Mouse (Mus musculus) hindbrain, postnatal 0 days (tissue): ENCODE measurements around the gene Sec1. TPM values are rescaled to one million over a fixed set of nuclear protein-coding genes. Genes with fewer than 3 reads are reported as not detected.
A peak's percentile ranks its signal among the peaks of the same experiment; 100 is the strongest.
"Not testable (repeated sequence)": the region's sequence is repeated elsewhere in the genome, so short reads cannot be mapped to it uniquely, and the experiment has no call there.

Experiments
- ATAC-seq: fragments of 200-750 bp; cut with Nextera tagmentation; 2 replicates; pipeline ENCODE4 v1.8.0; 2017; ENCODE audit warnings: mild to moderate bottlenecking, moderate TSS enrichment, moderate library complexity
- DNase-seq: peaks from one replicate; pipeline ENCODE4 v3.0.0-alpha.2; 2015; ENCODE audit warnings: low spot score
- H3K27ac ChIP-seq: fragments of 300-500 bp; sonication (generic); 2 replicates; pipeline ENCODE4 v1.5.1; 2014; ENCODE audit warnings: mild to moderate bottlenecking
- H3K27me3 ChIP-seq: fragments of 300-500 bp; sonication (generic); 2 replicates; pipeline ENCODE4 v1.6.1; 2014; ENCODE audit warnings: low read length, mixed read lengths; ENCODE audit not compliant: insufficient read depth
- H3K36me3 ChIP-seq: fragments of 300-500 bp; sonication (generic); 2 replicates; pipeline ENCODE4 v1.6.1; 2014; ENCODE audit warnings: low read length, mixed read lengths; ENCODE audit not compliant: insufficient read depth
- H3K4me1 ChIP-seq: fragments of 300-500 bp; sonication (generic); 2 replicates; pipeline ENCODE4 v1.6.1; 2014; ENCODE audit warnings: antibody characterized with exemption, low read length, mixed read lengths; ENCODE audit not compliant: insufficient read depth
- H3K4me2 ChIP-seq: fragments of 300-500 bp; sonication (generic); 2 replicates; pipeline ENCODE4 v1.6.1; 2014; ENCODE audit warnings: low read depth, mild to moderate bottlenecking, low read length, moderate library complexity, mixed read lengths
- H3K4me3 ChIP-seq: fragments of 300-500 bp; sonication (generic); 2 replicates; pipeline ENCODE4 v1.5.1; 2014; ENCODE audit warnings: low read length
- H3K9ac ChIP-seq: fragments of 300-500 bp; sonication (generic); replicated peaks from 2 replicates; pipeline ENCODE4 v1.6.1; 2014; ENCODE audit warnings: mild to moderate bottlenecking, low read length, moderate library complexity, mixed read lengths
- H3K9me3 ChIP-seq: fragments of 300-500 bp; sonication (generic); 2 replicates; pipeline ENCODE4 v1.6.1; 2016; ENCODE audit warnings: low read length, mixed read lengths
- CTCF ChIP-seq: IDR thresholded peaks from 2 replicates; pipeline ENCODE4 v1.5.1; 2016; ENCODE audit warnings: antibody characterized with exemption, control low read depth, low read depth
- WGBS: fragments of 180-500 bp; shearing (Covaris S2); extraction: QIAGEN DNeasy Blood & Tissue Kit; methylation state at CpG from one replicate; pipeline ENCODE4 v1.1.7; 2014; 5-methylcytosine and 5-hydroxymethylcytosine counted together
- polyA plus RNA-seq: library from polyadenylated mRNA; unstranded; fragments of >200 nt; fragmentation: Nextera tagmentation; extraction: Ambion mirVana; gene quantifications from 2 replicates; pipeline ENCODE4 v1.2.1, GENCODE M21; 2015
- total RNA-seq: library from RNA; depleted of rRNA; stranded (reverse); fragments of >200 nt; gene quantifications from 2 replicates; pipeline ENCODE4 v1.2.3, GENCODE M21; 2014

Sec1 gene
- total and polyA plus RNA-seq, 2 experiments from 2014 or later = 0.35 to 0.68 TPM

GRCm38 (mm10) chr7:45665303-45666138, 28.7 kb downstream of the Sec1 start:
- Histone ChIP-seq H3K4me2 (no peak overlapping the region), H3K27ac (no peak overlapping the region), H3K4me3 (no peak overlapping the region), H3K9me3 (no peaks in the 10 kb centered on the region), H3K9ac (no peak overlapping the region), H3K4me1 (no peaks in the 10 kb centered on the region), H3K27me3 (no peaks in the 10 kb centered on the region), H3K36me3 (no peaks in the 10 kb centered on the region)
- DNase-seq (no peak), ATAC-seq (no peak)
- TF ChIP-seq CTCF = no peak
- 58% methylated on average over 13 of the region's 13 CpGs for WGBS

DNA sequence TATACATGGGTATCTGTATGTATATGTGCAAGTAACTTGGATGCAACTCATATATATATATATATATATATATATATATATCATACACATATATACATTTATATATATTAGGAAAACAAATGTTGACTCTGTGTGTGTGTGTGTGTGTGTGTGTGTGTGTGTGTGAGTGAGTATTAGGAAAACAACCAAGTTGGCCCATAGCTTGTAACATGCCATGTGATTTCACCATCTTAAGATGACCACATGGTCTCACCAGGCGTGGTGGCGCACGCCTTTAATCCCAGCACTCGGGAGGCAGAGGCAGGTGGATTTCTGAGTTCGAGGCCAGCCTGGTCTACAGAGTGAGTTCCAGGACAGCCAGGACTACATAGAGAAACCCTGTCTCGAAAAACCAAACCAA, 32.5 kb downstream of the Sec1 start:
- ATAC-seq, DNase-seq, H3K9me3 ChIP-seq, H3K4me1 ChIP-seq, H3K27ac ChIP-seq, H3K4me2 ChIP-seq, H3K27me3 ChIP-seq, H3K4me3 ChIP-seq, H3K9ac ChIP-seq, H3K36me3 ChIP-seq: not testable (repeated sequence)
- 88% methylated on average over 6 of the region's 6 CpGs for whole genome bisulfite sequencing

GRCm38 (mm10) chr7:45660746-45661478, 33.3 kb downstream of the Sec1 start:
- no peaks in the 10 kb centered on the region for H3K9me3 ChIP-seq
- no peak for ATAC-seq
- H3K4me3 ChIP-seq = no peak overlapping the region
- H3K4me2 ChIP-seq = no peak overlapping the region
- no peak for DNase-seq
- H3K27me3 ChIP-seq = no peaks in the 10 kb centered on the region
- no peaks in the 10 kb centered on the region for H3K4me1 ChIP-seq
- H3K27ac ChIP-seq = no peak overlapping the region
- no peaks in the 10 kb centered on the region for H3K36me3 ChIP-seq
- no peak overlapping the region for H3K9ac ChIP-seq
- 79% methylated on average over 11 of the region's 11 CpGs for WGBS
- TF ChIP-seq CTCF = no peak

- no peaks in the 10 kb centered on the region for H3K36me3 ChIP-seq
- ATAC-seq = peak; percentile 47; the same call in 1 of the 2 replicates
- H3K4me3 ChIP-seq = no peak overlapping the region
- H3K4me1 ChIP-seq = no peaks in the 10 kb centered on the region
- TF ChIP-seq CTCF = no peak
- H3K27ac ChIP-seq = no peak overlapping the region
- DNase-seq = peak; percentile 24
- H3K27me3 ChIP-seq = no peaks in the 10 kb centered on the region
- no peak overlapping the region for H3K9ac ChIP-seq
- 25% methylated on average over 17 of the region's 17 CpGs for WGBS
- no peaks in the 10 kb centered on the region for H3K9me3 ChIP-seq
- H3K4me2 ChIP-seq = peak overlapping the region; percentile 11
These were observed 39.7 kb downstream of the Sec1 start for GRCm38 (mm10) chr7:45654424-45655047.

GRCm38 (mm10) chr7:45650484-45650883, 43.7 kb downstream of the Sec1 start:
- H3K36me3 ChIP-seq, H3K4me3 ChIP-seq, H3K27me3 ChIP-seq, H3K9ac ChIP-seq, H3K27ac ChIP-seq, H3K4me1 ChIP-seq, H3K4me2 ChIP-seq, DNase-seq, H3K9me3 ChIP-seq, ATAC-seq: not testable (repeated sequence)
- 96% methylated on average over 19 of the region's 20 CpGs for WGBS

DNA sequence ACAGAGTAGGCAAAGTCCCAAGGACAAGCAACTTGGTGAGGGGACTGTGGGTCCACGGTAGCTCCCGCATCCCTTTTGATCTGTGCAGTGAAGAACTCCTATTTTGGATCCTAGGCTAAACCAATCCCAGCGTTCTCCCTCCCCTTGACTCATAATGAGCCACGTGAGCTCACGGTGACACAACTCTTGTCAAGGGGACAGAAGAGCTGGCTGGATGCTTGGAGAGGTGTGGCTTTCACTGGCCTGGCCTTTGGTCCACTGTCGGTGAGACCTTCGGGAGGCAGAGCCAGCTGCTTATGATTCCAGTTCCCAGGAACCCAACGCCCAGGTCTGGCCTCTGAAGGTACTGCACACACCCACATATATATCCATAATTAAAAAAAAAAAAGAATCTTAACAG, 44.9 kb downstream of the Sec1 start:
- TF ChIP-seq CTCF = no peak
- H3K4me3 ChIP-seq = no peak overlapping the region
- no peak overlapping the region for H3K9ac ChIP-seq
- WGBS = 81% methylated on average over 8 of the region's 8 CpGs
- H3K4me1 ChIP-seq = no peaks in the 10 kb centered on the region
- H3K4me2 ChIP-seq = no peak overlapping the region
- no peaks in the 10 kb centered on the region for H3K27me3 ChIP-seq
- H3K27ac ChIP-seq = no peak overlapping the region
- no peaks in the 10 kb centered on the region for H3K36me3 ChIP-seq
- ATAC-seq (no peak), DNase-seq (no peak)
- no peaks in the 10 kb centered on the region for H3K9me3 ChIP-seq
